Mouse (Mus musculus) large intestine, adult 2 months (tissue): Measurements from ENCODE around the gene Gm21996. TPM values are rescaled to one million over a fixed set of nuclear protein-coding genes. Genes with fewer than 3 reads are reported as not detected.
"Not testable (repeated sequence)": the region's sequence is repeated elsewhere in the genome, so short reads cannot be mapped to it uniquely, and the experiment has no call there.

ENCODE experiments used
- DNase-seq: peaks from one replicate; pipeline ENCODE4 v3.0.0-alpha.2; 2012; ENCODE audit warnings: low read depth, low spot score
- WGBS: fragments of 180-500 bp; shearing (Covaris S2); methylation state at CpG from one replicate; pipeline ENCODE4 v1.1.7; 2018; 5-methylcytosine and 5-hydroxymethylcytosine counted together
- polyA plus RNA-seq: library from polyadenylated mRNA; depleted of rRNA; stranded (reverse); fragments of >200 nt; gene quantifications from 2 replicates; pipeline ENCODE4 v1.2.3, GENCODE M21; 2012; rRNA removed

Gene Gm21996
- not detected in 2 replicates for polyA plus RNA-seq

GRCm38 (mm10) chrY:89745432-89745831 is at the start of gene Gm21996:
TSS of gene Gm21996 (minus strand) at chrY:89745532.
- not testable (repeated sequence) for DNase-seq
- no CpG with 5 or more reads among the region's 7 CpGs for WGBS
